Mouse (Mus musculus): ENCODE data around the gene Fras1. TPM values are rescaled to one million over a fixed set of nuclear protein-coding genes. Genes with fewer than 3 reads are reported as not detected.

The Fras1 gene
- total and polyA plus RNA-seq, 2 experiments: 0.75 to 1.1 TPM

- H3K27ac ChIP-seq (replicated peaks; ENCODE audit: insufficient read depth, low read depth, low read length): no peak overlapping the region
- H3K4me3 ChIP-seq (ENCODE audit: insufficient read depth, low read depth, low read length): no peak overlapping the region
- TF ChIP-seq CTCF (IDR thresholded peaks at IDR 0.05; ENCODE audit: low read depth, low read length) (no peak), POLR2A (IDR thresholded peaks at IDR 0.05; ENCODE audit: extremely low read depth, insufficient read depth, low read length) (no peak)
- H3K27me3 ChIP-seq (ENCODE audit: control insufficient read depth, insufficient read depth, low read length): no peaks in the 10 kb centered on the region
- H3K79me2 ChIP-seq (ENCODE audit: control insufficient read depth, insufficient read depth, low read length): no peaks in the 10 kb centered on the region
- 92% methylated on average over 17 of the region's 17 CpGs for WGBS
- no peaks in the 10 kb centered on the region for H3K4me1 ChIP-seq (ENCODE audit: control insufficient read depth, insufficient read depth, low read length)
- H3K36me3 ChIP-seq (ENCODE audit: control insufficient read depth, insufficient read depth, low read length): no peaks in the 10 kb centered on the region
- no peak for DNase-seq (ENCODE audit: extremely low read depth, low read depth, low spot score)
- no peak overlapping the region for H3K9ac ChIP-seq (ENCODE audit: low read depth, low read length)
Measured at GRCm38 (mm10) chr5:96635146-96635862, 261.5 kb downstream of the Fras1 start.

- TF ChIP-seq POLR2A (IDR thresholded peaks at IDR 0.05; ENCODE audit: extremely low read depth, insufficient read depth, low read length) (no peak), CTCF (IDR thresholded peaks at IDR 0.05; ENCODE audit: low read depth, low read length) (no peak)
- Histone ChIP-seq H3K79me2 (ENCODE audit: control insufficient read depth, insufficient read depth, low read length) (no peaks in the 10 kb centered on the region), H3K27ac (replicated peaks; ENCODE audit: insufficient read depth, low read depth, low read length) (no peak overlapping the region), H3K4me1 (ENCODE audit: control insufficient read depth, insufficient read depth, low read length) (no peaks in the 10 kb centered on the region), H3K27me3 (ENCODE audit: control insufficient read depth, insufficient read depth, low read length) (no peaks in the 10 kb centered on the region), H3K4me3 (ENCODE audit: insufficient read depth, low read depth, low read length) (no peak overlapping the region), H3K36me3 (ENCODE audit: control insufficient read depth, insufficient read depth, low read length) (no peaks in the 10 kb centered on the region), H3K9ac (ENCODE audit: low read depth, low read length) (no peak overlapping the region)
- WGBS: 87% methylated on average over 5 of the region's 5 CpGs
- DNase-seq (ENCODE audit: extremely low read depth, low read depth, low spot score): no peak
Measured at GRCm38 (mm10) chr5:96635866-96636265, 262.1 kb downstream of the Fras1 start.

- no peak overlapping the region for H3K9ac ChIP-seq (ENCODE audit: low read depth, low read length)
- no peak overlapping the region for H3K4me3 ChIP-seq (ENCODE audit: insufficient read depth, low read depth, low read length)
- peak; percentile 32 for DNase-seq (ENCODE audit: extremely low read depth, low read depth, low spot score)
- TF ChIP-seq CTCF (IDR thresholded peaks at IDR 0.05; ENCODE audit: low read depth, low read length): no peak
- TF ChIP-seq POLR2A (IDR thresholded peaks at IDR 0.05; ENCODE audit: extremely low read depth, insufficient read depth, low read length): no peak
- H3K79me2 ChIP-seq (ENCODE audit: control insufficient read depth, insufficient read depth, low read length): no peaks in the 10 kb centered on the region
- WGBS: 74% methylated on average over 6 of the region's 6 CpGs
- no peaks in the 10 kb centered on the region for H3K27me3 ChIP-seq (ENCODE audit: control insufficient read depth, insufficient read depth, low read length)
- no peaks in the 10 kb centered on the region for H3K36me3 ChIP-seq (ENCODE audit: control insufficient read depth, insufficient read depth, low read length)
- no peaks in the 10 kb centered on the region for H3K4me1 ChIP-seq (ENCODE audit: control insufficient read depth, insufficient read depth, low read length)
- no peak overlapping the region for H3K27ac ChIP-seq (replicated peaks; ENCODE audit: insufficient read depth, low read depth, low read length)
Measured at GRCm38 (mm10) chr5:96639213-96639910, 265.6 kb downstream of the Fras1 start.

- DNase-seq (ENCODE audit: extremely low read depth, low read depth, low spot score): no peak
- Histone ChIP-seq H3K79me2 (ENCODE audit: control insufficient read depth, insufficient read depth, low read length) (no peaks in the 10 kb centered on the region), H3K9ac (ENCODE audit: low read depth, low read length) (no peak overlapping the region), H3K4me1 (ENCODE audit: control insufficient read depth, insufficient read depth, low read length) (peaks cover 5% of the 10 kb centered on the region; the same call in 1 of the 2 replicates), H3K36me3 (ENCODE audit: control insufficient read depth, insufficient read depth, low read length) (no peaks in the 10 kb centered on the region), H3K4me3 (ENCODE audit: insufficient read depth, low read depth, low read length) (no peak overlapping the region), H3K27me3 (ENCODE audit: control insufficient read depth, insufficient read depth, low read length) (no peaks in the 10 kb centered on the region), H3K27ac (replicated peaks; ENCODE audit: insufficient read depth, low read depth, low read length) (no peak overlapping the region)
- TF ChIP-seq CTCF (IDR thresholded peaks at IDR 0.05; ENCODE audit: low read depth, low read length) (no peak), POLR2A (IDR thresholded peaks at IDR 0.05; ENCODE audit: extremely low read depth, insufficient read depth, low read length) (no peak)
- 84% methylated on average over 2 of the region's 2 CpGs for WGBS
Measured at GRCm38 (mm10) chr5:96641297-96641696, 267.5 kb downstream of the Fras1 start.

GRCm38 (mm10) chr5:96675676-96676075 is 301.9 kb downstream of the Fras1 start:
- no peak overlapping the region for H3K9ac ChIP-seq (ENCODE audit: low read depth, low read length)
- no peaks in the 10 kb centered on the region for H3K27me3 ChIP-seq (ENCODE audit: control insufficient read depth, insufficient read depth, low read length)
- H3K27ac ChIP-seq (replicated peaks; ENCODE audit: insufficient read depth, low read depth, low read length): no peak overlapping the region
- H3K36me3 ChIP-seq (ENCODE audit: control insufficient read depth, insufficient read depth, low read length): no peaks in the 10 kb centered on the region
- no peaks in the 10 kb centered on the region for H3K79me2 ChIP-seq (ENCODE audit: control insufficient read depth, insufficient read depth, low read length)
- no peak overlapping the region for H3K4me3 ChIP-seq (ENCODE audit: insufficient read depth, low read depth, low read length)
- no peaks in the 10 kb centered on the region for H3K4me1 ChIP-seq (ENCODE audit: control insufficient read depth, insufficient read depth, low read length)
- 94% methylated on average over 4 of the region's 4 CpGs for WGBS
- TF ChIP-seq POLR2A (IDR thresholded peaks at IDR 0.05; ENCODE audit: extremely low read depth, insufficient read depth, low read length): no peak
- TF ChIP-seq CTCF (IDR thresholded peaks at IDR 0.05; ENCODE audit: low read depth, low read length): no peak
- no peak for DNase-seq (ENCODE audit: extremely low read depth, low read depth, low spot score)

GRCm38 (mm10) chr5:96677498-96677897 is 303.7 kb downstream of the Fras1 start:
- WGBS: 22% methylated on average over 2 of the region's 2 CpGs

More at GRCm38 (mm10) chr5:96677498-96677897, 303.7 kb downstream of the Fras1 start:
- no peaks in the 10 kb centered on the region for H3K4me1 ChIP-seq (ENCODE audit: control insufficient read depth, insufficient read depth, low read length)
- H3K27me3 ChIP-seq (ENCODE audit: control insufficient read depth, insufficient read depth, low read length): no peaks in the 10 kb centered on the region
- H3K9ac ChIP-seq (ENCODE audit: low read depth, low read length): no peak overlapping the region
- peak; percentile 54 for TF ChIP-seq CTCF (IDR thresholded peaks at IDR 0.05; ENCODE audit: low read depth, low read length)
- TF ChIP-seq POLR2A (IDR thresholded peaks at IDR 0.05; ENCODE audit: extremely low read depth, insufficient read depth, low read length): no peak
- H3K36me3 ChIP-seq (ENCODE audit: control insufficient read depth, insufficient read depth, low read length): no peaks in the 10 kb centered on the region
- no peaks in the 10 kb centered on the region for H3K79me2 ChIP-seq (ENCODE audit: control insufficient read depth, insufficient read depth, low read length)
- H3K4me3 ChIP-seq (ENCODE audit: insufficient read depth, low read depth, low read length): no peak overlapping the region
- no peak overlapping the region for H3K27ac ChIP-seq (replicated peaks; ENCODE audit: insufficient read depth, low read depth, low read length)
- peak; percentile 75 for DNase-seq (ENCODE audit: extremely low read depth, low read depth, low spot score)
